Comparison of ENCODE assay signal across 7 mouse cellular contexts in genomic region chr3:89182531-89183057, GRCm38 (mm10). TPM values are rescaled to one million over a fixed set of nuclear protein-coding genes. Genes with fewer than 3 reads are reported as not detected.
A peak's percentile ranks its signal among the peaks of the same experiment; 100 is the strongest.
DNase-seq lines count a peak whose midpoint lies in the region; ATAC-seq and TF ChIP-seq lines count a peak whose summit lies in the region.

No protein-coding gene starts in this region.

- H3K27ac ChIP-seq in neural tube, embryonic 11.5 days (ENCODE audit: low read depth, low read length), result no peak overlapping the region
- peak overlapping the region; percentile 86; the same call in 1 of the 2 replicates for H3K27ac ChIP-seq in forebrain, embryonic 13.5 days
- H3K27ac ChIP-seq in liver, embryonic 13.5 days, result peak overlapping the region; percentile 69
- H3K27ac ChIP-seq in stomach, postnatal 0 days (replicated peaks), result no peak overlapping the region; the same call in 1 of the 2 replicates

- no peak for DNase-seq in neural tube, embryonic 11.5 days (ENCODE audit: low spot score)
- no peak for DNase-seq in neural tube, embryonic 10.5 days (ENCODE audit: extremely low spot score, low spot score)
- DNase-seq in liver, embryonic 13.5 days, result no peak
- DNase-seq in stomach, postnatal 0 days (ENCODE audit: low spot score), result no peak
- no peak for DNase-seq in layer of hippocampus, adult 9-10 months (ENCODE audit: low spot score)
- DNase-seq in cerebellum, postnatal 25 days, result no peak

- H3K4me3 ChIP-seq in neural tube, embryonic 11.5 days (ENCODE audit: low read depth, low read length), result peak overlapping the region; percentile 59
- peak overlapping the region; percentile 59 for H3K4me3 ChIP-seq in forebrain, embryonic 13.5 days
- peak overlapping the region; percentile 61; the same call in 1 of the 2 replicates for H3K4me3 ChIP-seq in liver, embryonic 13.5 days (replicated peaks)
- H3K4me3 ChIP-seq in stomach, postnatal 0 days (ENCODE audit: low read depth, low read length), result peak overlapping the region; percentile 64

- no peak overlapping the region for H3K9ac ChIP-seq in neural tube, embryonic 11.5 days (ENCODE audit: low read length)
- H3K9ac ChIP-seq in forebrain, embryonic 13.5 days, result no peak overlapping the region
- H3K9ac ChIP-seq in liver, embryonic 13.5 days, result no peak overlapping the region
- no peak overlapping the region for H3K9ac ChIP-seq in stomach, postnatal 0 days (ENCODE audit: low read length)

- H3K4me2 ChIP-seq in neural tube, embryonic 11.5 days (ENCODE audit: low read depth), result peak overlapping the region; percentile 96
- H3K4me2 ChIP-seq in forebrain, embryonic 13.5 days, result peak overlapping the region; percentile 96
- H3K4me2 ChIP-seq in liver, embryonic 13.5 days, result peak overlapping the region; percentile 86
- peak overlapping the region; percentile 93 for H3K4me2 ChIP-seq in stomach, postnatal 0 days (replicated peaks; ENCODE audit: low read depth)

- no peak for TF ChIP-seq EP300 in stomach, postnatal 0 days (optimal IDR thresholded peaks at IDR 0.05)

- 48% methylated on average over 7 of the region's 7 CpGs for WGBS in neural tube, embryonic 11.5 days
- WGBS in forebrain, embryonic 13.5 days, result 49% methylated on average over 7 of the region's 7 CpGs
- WGBS in liver, embryonic 13.5 days (ENCODE audit: insufficient replicate concordance), result 31% methylated on average over 7 of the region's 7 CpGs
- WGBS in stomach, postnatal 0 days, result 35% methylated on average over 7 of the region's 7 CpGs

- TF ChIP-seq CTCF in stomach, postnatal 0 days (IDR thresholded peaks at IDR 0.05; ENCODE audit: low read depth), result no peak

- peaks cover 24% of the 10 kb centered on the region for H3K4me1 ChIP-seq in neural tube, embryonic 11.5 days (ENCODE audit: control insufficient read depth, insufficient read depth, low read length)
- peaks cover 49% of the 10 kb centered on the region for H3K4me1 ChIP-seq in forebrain, embryonic 13.5 days
- H3K4me1 ChIP-seq in liver, embryonic 13.5 days (replicated peaks), result peaks cover 65% of the 10 kb centered on the region
- H3K4me1 ChIP-seq in stomach, postnatal 0 days (replicated peaks; ENCODE audit: control insufficient read depth, insufficient read depth), result peaks cover 4% of the 10 kb centered on the region

- peaks cover 14% of the 10 kb centered on the region for H3K36me3 ChIP-seq in neural tube, embryonic 11.5 days (ENCODE audit: control insufficient read depth, insufficient read depth, low read length)
- peaks cover 44% of the 10 kb centered on the region for H3K36me3 ChIP-seq in forebrain, embryonic 13.5 days (ENCODE audit: poor library complexity, severe bottlenecking)
- peaks cover 38% of the 10 kb centered on the region for H3K36me3 ChIP-seq in liver, embryonic 13.5 days
- H3K36me3 ChIP-seq in stomach, postnatal 0 days (ENCODE audit: control insufficient read depth, insufficient read depth, low read length), result peaks cover 19% of the 10 kb centered on the region; the same call in 1 of the 2 replicates

- H3K27me3 ChIP-seq in neural tube, embryonic 11.5 days (ENCODE audit: control insufficient read depth, insufficient read depth, low read length), result no peaks in the 10 kb centered on the region
- H3K27me3 ChIP-seq in forebrain, embryonic 13.5 days, result no peaks in the 10 kb centered on the region
- peaks cover 5% of the 10 kb centered on the region; the same call in 1 of the 2 replicates for H3K27me3 ChIP-seq in liver, embryonic 13.5 days
- H3K27me3 ChIP-seq in stomach, postnatal 0 days (ENCODE audit: control insufficient read depth, insufficient read depth, low read length), result no peaks in the 10 kb centered on the region

- ATAC-seq in neural tube, embryonic 11.5 days (ENCODE audit: insufficient read depth, low FRiP score, low TSS enrichment), result peak; percentile 8; the same call in 1 of the 2 replicates
- peak; percentile 37 for ATAC-seq in forebrain, embryonic 13.5 days
- ATAC-seq in liver, embryonic 13.5 days (ENCODE audit: low read depth), result peak; percentile 10; the same call in 1 of the 2 replicates
- ATAC-seq in stomach, postnatal 0 days (ENCODE audit: low FRiP score, low TSS enrichment), result no peak

- no peaks in the 10 kb centered on the region for H3K9me3 ChIP-seq in neural tube, embryonic 11.5 days (ENCODE audit: control insufficient read depth, low read length)
- H3K9me3 ChIP-seq in forebrain, embryonic 13.5 days (replicated peaks), result no peaks in the 10 kb centered on the region
- no peaks in the 10 kb centered on the region for H3K9me3 ChIP-seq in liver, embryonic 13.5 days (replicated peaks)
- H3K9me3 ChIP-seq in stomach, postnatal 0 days (ENCODE audit: control insufficient read depth, low read length), result no peaks in the 10 kb centered on the region

RNA-seq across cellular contexts. Expression of gene Fam189b, which starts 0.3 kb away (rescaled TPM):
- polyA plus RNA-seq in neural tube, embryonic 11.5 days (2014; fragmentation: Nextera tagmentation; extraction: Ambion mirVana), result 32.5 and 36.9 TPM in 2 replicates
- polyA plus RNA-seq in forebrain, embryonic 13.5 days (2015; fragmentation: Nextera tagmentation; extraction: Ambion mirVana), result 15.1 and 23.0 TPM in 2 replicates
- 2.8 and 3.9 TPM in 2 replicates for polyA plus RNA-seq in liver, embryonic 13.5 days (2015; fragmentation: Nextera tagmentation; extraction: Ambion mirVana)
- 7.5 and 9.1 TPM in 2 replicates for polyA plus RNA-seq in stomach, postnatal 0 days (2015; fragmentation: Nextera tagmentation; extraction: Ambion mirVana)

RNA-seq across cellular contexts. Expression of gene Scamp3, which starts 5.3 kb away (rescaled TPM):
- polyA plus RNA-seq in neural tube, embryonic 11.5 days (2014; fragmentation: Nextera tagmentation; extraction: Ambion mirVana), result 91.2 and 92.8 TPM in 2 replicates
- polyA plus RNA-seq in forebrain, embryonic 13.5 days (2015; fragmentation: Nextera tagmentation; extraction: Ambion mirVana), result 102 and 109 TPM in 2 replicates
- 67.4 and 72.1 TPM in 2 replicates for polyA plus RNA-seq in liver, embryonic 13.5 days (2015; fragmentation: Nextera tagmentation; extraction: Ambion mirVana)
- polyA plus RNA-seq in stomach, postnatal 0 days (2015; fragmentation: Nextera tagmentation; extraction: Ambion mirVana), result 65.4 and 66.3 TPM in 2 replicates

RNA-seq across cellular contexts. Expression of gene Clk2, which starts 18.0 kb away (rescaled TPM):
- polyA plus RNA-seq in neural tube, embryonic 11.5 days (2014; fragmentation: Nextera tagmentation; extraction: Ambion mirVana), result 26.5 and 32.3 TPM in 2 replicates
- polyA plus RNA-seq in forebrain, embryonic 13.5 days (2015; fragmentation: Nextera tagmentation; extraction: Ambion mirVana), result 25.0 and 26.2 TPM in 2 replicates
- 10.3 and 10.8 TPM in 2 replicates for polyA plus RNA-seq in liver, embryonic 13.5 days (2015; fragmentation: Nextera tagmentation; extraction: Ambion mirVana)
- 10.2 and 11.3 TPM in 2 replicates for polyA plus RNA-seq in stomach, postnatal 0 days (2015; fragmentation: Nextera tagmentation; extraction: Ambion mirVana)

RNA-seq across cellular contexts. Expression of gene Gba, which starts 20.1 kb away (rescaled TPM):
- 44.4 and 46.5 TPM in 2 replicates for polyA plus RNA-seq in neural tube, embryonic 11.5 days (2014; fragmentation: Nextera tagmentation; extraction: Ambion mirVana)
- polyA plus RNA-seq in forebrain, embryonic 13.5 days (2015; fragmentation: Nextera tagmentation; extraction: Ambion mirVana), result 34.6 and 36.3 TPM in 2 replicates
- 21.7 and 23.7 TPM in 2 replicates for polyA plus RNA-seq in liver, embryonic 13.5 days (2015; fragmentation: Nextera tagmentation; extraction: Ambion mirVana)
- polyA plus RNA-seq in stomach, postnatal 0 days (2015; fragmentation: Nextera tagmentation; extraction: Ambion mirVana), result 98.5 and 112 TPM in 2 replicates

RNA-seq across cellular contexts. Expression of gene Hcn3, which starts 22.6 kb away (rescaled TPM):
- 5.2 and 7.5 TPM in 2 replicates for polyA plus RNA-seq in neural tube, embryonic 11.5 days (2014; fragmentation: Nextera tagmentation; extraction: Ambion mirVana)
- polyA plus RNA-seq in forebrain, embryonic 13.5 days (2015; fragmentation: Nextera tagmentation; extraction: Ambion mirVana), result 19.0 and 19.6 TPM in 2 replicates
- polyA plus RNA-seq in liver, embryonic 13.5 days (2015; fragmentation: Nextera tagmentation; extraction: Ambion mirVana), result 0.75 and 0.78 TPM in 2 replicates
- polyA plus RNA-seq in stomach, postnatal 0 days (2015; fragmentation: Nextera tagmentation; extraction: Ambion mirVana), result 0.45 and 0.71 TPM in 2 replicates

Comparison
In these comparisons a context has a peak if more than half of its experiments do, and no peak if none do; other contexts are left out.
1. H3K27ac ChIP-seq: peak in forebrain, embryonic 13.5 days (single experiment) and liver, embryonic 13.5 days (single experiment); none in neural tube, embryonic 11.5 days (single experiment) and stomach, postnatal 0 days (single experiment).
2. Peak in every context shown above with its lines, with median percentiles within 50 percentile points of each other: H3K4me2 ChIP-seq and H3K4me3 ChIP-seq.